Mouse (Mus musculus) megakaryocyte, embryonic 14.5 days (primary cell): ENCODE measurements around the gene Prex1.

Source experiments
- FLI1 ChIP-seq: IDR thresholded peaks from 2 replicates; pipeline ENCODE4 v1.6.1; 2012; ENCODE audit warnings: low read length, inconsistent platforms, mixed read lengths
- GATA1 ChIP-seq: IDR thresholded peaks from 3 replicates; pipeline ENCODE4 v1.6.1; 2012; ENCODE audit warnings: mixed read lengths, low read length, inconsistent platforms, borderline replicate concordance

GRCm38 (mm10) chr2:166716067-166716466 lies 2.4 kb upstream of the Prex1 start:
- no peak for TF ChIP-seq GATA1
- TF ChIP-seq FLI1, result no peak
